Mouse (Mus musculus) ovary, postnatal 36 days (tissue): ENCODE measurements at regions not wholly inside any gene's neighbourhood (a gene's known extent, or its start where the extent isn't known, plus 50 kb on each side); places are given as distances from the start of the nearest gene placed in this dataset.

Experiments used
- DNase-seq: peaks from one replicate; pipeline ENCODE4 v3.0.0; 2022; ENCODE audit warnings: low spot score, mixed read lengths

- no peak for DNase-seq
These were observed 305.7 kb downstream of the Gadd45g start for GRCm38 (mm10) chr13:52152221-52152620.

GRCm38 (mm10) chr13:52153030-52153429, 306.6 kb downstream of the Gadd45g start:
- DNase-seq = no peak

DNA sequence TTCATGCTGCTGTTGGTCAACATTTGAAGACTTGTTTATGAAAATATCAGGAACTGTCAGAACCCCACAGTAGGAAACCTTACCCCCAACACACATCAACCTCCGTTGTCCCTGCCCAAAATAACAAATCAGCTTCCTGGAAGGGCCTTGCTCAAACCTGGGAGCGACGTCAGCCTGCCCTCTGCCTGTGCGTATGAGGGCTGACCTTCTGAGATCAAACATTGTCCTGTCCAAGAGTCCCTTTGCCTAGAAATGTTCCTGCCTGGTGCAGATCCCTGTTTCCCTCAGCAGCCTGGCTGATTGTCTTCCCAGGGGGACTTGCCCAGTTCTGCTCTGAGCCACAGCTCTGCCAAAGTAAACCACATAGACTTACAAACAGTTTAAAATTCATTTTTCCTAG, 307.1 kb downstream of the Gadd45g start:
- DNase-seq = no peak

DNA sequence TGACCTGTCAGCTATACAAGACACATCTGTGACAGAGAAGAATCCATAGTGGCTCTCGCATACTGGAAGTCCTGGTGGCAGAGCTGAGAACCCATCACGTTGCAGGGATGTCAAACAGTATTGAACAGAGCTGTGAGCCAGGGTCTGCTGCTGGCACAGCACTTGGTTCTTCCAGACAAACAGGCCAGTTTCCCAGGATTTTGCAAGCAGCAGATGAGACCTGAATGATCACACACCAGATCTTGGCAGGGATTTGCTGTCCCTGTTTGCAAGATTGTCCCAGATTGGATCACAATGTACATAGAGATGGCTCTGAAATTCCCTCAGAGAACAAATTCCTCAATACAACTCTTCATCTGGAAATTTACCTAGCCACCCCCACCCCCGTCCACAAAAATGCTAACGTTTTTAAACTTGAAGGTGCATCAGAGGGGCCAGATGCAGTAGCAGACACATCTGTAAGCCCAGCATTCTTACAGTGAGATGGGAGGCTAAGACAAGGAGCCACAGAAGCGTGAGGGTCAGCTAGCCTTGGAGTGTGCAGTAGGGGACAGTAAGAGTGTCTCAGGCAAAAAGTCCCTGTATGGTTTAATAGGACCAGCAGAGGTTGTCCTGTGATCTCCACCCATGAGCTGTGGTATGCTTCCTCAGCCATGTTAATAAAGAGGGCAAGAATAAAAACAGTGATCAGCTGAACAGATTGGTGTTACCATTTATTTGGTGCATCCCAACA, 307.8 kb downstream of the Gadd45g start:
- DNase-seq = no peak

- no peak for DNase-seq
These were observed 308.5 kb downstream of the Gadd45g start for GRCm38 (mm10) chr13:52154844-52155587.

GRCm38 (mm10) chr13:52155588-52156086, 309.2 kb downstream of the Gadd45g start:
- DNase-seq = no peak

DNA sequence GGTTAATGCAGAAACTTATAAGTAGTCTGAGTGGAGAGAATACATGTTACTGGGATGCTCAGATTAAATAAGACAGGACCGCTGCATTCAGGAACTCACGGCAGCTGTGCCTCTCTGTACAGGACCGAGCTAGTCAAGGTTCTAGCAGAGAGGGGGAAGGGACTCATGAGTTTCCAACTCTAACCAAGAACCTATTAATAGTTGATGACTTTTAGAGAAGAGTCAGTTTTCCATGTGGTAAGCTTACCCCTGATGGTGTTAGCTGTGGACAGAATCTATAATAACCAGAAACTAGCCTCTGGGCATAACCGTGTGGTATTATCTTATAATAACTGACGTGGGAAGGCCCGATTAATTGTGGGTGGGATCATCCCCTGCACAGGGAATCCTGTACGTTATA, 316.2 kb downstream of the Gadd45g start:
- DNase-seq = no peak

- DNase-seq = no peak
These were observed 319.1 kb downstream of the Gadd45g start for GRCm38 (mm10) chr13:52165531-52165930.

GRCm38 (mm10) chr13:52167968-52168367, 321.5 kb downstream of the Gadd45g start:
- no peak for DNase-seq

GRCm38 (mm10) chr13:52172706-52173346, 326.3 kb downstream of the Gadd45g start:
- no peak for DNase-seq

DNA sequence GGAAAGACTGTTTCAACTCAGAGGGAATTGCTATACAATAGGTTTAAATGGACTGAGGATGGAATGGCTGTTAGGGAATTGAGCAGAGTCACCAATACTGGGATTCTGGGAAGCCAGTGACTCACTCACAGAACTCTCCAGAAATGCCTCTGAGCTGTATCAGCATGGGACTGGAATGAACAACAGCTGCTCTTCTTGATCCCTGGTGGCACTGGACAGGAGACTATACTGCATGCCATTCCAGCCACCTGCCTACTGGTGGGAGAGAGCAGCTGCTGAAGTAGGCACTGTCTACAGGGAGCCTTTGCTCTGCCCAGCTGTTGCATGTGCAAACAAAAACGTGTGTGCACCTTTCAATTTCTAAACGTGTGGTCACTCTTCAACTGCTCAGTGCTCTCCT, 329.2 kb downstream of the Gadd45g start:
- DNase-seq = no peak

GRCm38 (mm10) chr13:52179977-52180376, 333.5 kb downstream of the Gadd45g start:
- no peak for DNase-seq

DNA sequence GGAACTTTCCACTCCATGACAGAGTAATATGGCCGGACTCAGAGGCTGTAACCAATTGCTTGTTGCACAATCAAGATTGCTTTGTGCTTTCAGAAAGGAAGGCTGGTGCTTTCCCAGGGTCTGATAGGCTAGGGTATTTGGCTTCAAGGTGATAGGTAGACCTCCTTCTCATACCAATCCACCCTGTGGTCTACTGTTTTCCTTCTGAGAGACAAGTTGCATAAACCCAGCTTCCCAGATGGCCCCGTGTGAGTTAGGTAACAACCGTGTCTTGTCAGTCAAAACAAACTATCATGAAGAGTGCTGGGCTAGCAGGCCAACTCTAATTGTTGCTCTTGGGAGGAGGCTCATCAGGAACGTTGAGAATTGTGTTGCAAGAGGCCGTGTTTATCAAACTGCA, 337.2 kb downstream of the Gadd45g start:
- no peak for DNase-seq

- DNase-seq = no peak
These were observed 339.1 kb downstream of the Gadd45g start for GRCm38 (mm10) chr13:52185574-52185973.

GRCm38 (mm10) chr13:52187841-52188604, 341.5 kb downstream of the Gadd45g start:
- no peak for DNase-seq

DNA sequence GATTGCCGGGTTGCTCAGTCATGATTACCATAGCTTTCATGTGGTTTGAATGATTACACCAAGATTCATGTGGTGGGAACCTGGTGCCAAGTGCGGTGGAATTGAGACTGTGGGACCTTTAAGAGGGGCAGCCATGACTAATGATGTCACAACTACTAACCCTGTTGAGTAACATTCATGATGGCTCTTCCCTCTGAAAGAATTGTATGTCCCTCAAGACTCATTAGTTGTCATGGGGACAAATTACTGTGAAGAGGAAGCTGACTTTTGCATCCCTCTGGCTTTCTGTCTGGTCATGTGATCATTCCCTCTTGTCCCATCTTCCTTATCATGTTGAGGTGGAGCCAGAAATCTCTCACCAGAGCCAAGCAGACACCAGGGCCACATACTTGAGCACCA, 342.1 kb downstream of the Gadd45g start:
- DNase-seq = no peak

DNA sequence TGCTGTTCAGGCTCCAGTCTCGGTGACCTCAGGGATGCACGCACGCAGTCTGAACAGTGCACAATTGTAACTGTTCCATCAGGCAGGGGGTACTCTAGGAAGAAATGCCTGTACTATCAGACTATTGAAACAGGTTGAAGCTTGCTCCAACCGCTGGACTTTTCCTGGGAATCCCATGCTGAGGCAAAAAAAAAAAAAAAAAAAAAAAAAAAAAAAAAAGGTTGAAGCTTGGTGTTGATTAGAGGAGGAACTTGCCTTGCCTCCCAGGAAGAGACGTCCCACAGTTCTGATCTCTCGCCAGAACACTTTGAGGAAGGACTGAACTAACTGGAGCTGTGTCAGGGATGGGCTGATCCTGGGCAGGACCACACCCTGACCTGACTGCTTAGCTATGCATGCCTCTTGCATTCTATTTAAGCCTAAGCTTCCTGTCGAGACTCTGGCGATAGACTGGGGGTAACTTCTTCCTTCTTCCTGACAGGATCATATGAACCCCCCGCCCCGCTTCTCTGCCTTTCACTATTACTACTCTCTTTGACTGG, 341.6 kb downstream of the Diras2 start:
- no peak for DNase-seq

DNA sequence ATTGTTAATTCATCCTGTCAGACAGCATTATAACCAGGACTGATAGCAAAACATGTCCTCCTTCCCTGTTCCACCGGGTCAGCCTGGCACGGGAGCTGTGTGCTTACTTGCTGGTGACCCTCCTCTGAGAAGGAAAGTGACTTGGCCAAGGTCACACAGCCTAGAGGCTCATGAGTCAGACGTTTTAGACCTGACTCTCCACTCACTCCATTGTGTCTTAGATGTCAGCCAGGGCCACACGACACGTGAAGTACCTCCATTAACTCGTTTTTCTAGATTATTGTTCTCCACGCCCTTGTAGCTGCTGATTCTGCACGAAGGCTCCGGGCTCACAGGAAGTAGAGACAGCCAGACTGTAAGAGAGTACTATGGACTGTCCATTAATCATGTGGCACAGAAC, 340.8 kb downstream of the Diras2 start:
- no peak for DNase-seq

- no peak for DNase-seq
These were observed 340.1 kb downstream of the Diras2 start for GRCm38 (mm10) chr13:52190848-52191590.

- no peak for DNase-seq
These were observed 334.2 kb downstream of the Diras2 start for GRCm38 (mm10) chr13:52196917-52197316.
